Comparison of ENCODE assay signal across 25 mouse cellular contexts in genomic region chr5:67685906-67686305, GRCm38 (mm10).
"Had no signal": no experiment of that assay in that cellular context is flagged by ENCODE, and none has a peak within 500 bp of the region (broad histone marks: within the 10 kb centered on the region; RNA-seq: fewer than 3 reads in every experiment).

No protein-coding gene starts in this region.

- H3K9me3 ChIP-seq: embryonic facial prominence, embryonic 10.5 days; embryonic facial prominence, embryonic 12.5 days; embryonic facial prominence, embryonic 13.5 days; embryonic facial prominence, embryonic 15.5 days; forebrain, embryonic 10.5 days; forebrain, embryonic 12.5 days; forebrain, embryonic 13.5 days; forebrain, embryonic 15.5 days had no signal

- H3K27ac ChIP-seq: embryonic facial prominence, embryonic 10.5 days; embryonic facial prominence, embryonic 12.5 days; embryonic facial prominence, embryonic 13.5 days; embryonic facial prominence, embryonic 15.5 days; forebrain, embryonic 10.5 days; forebrain, embryonic 12.5 days; forebrain, embryonic 13.5 days; forebrain, embryonic 15.5 days; gastrocnemius, adult 2 months; heart, adult 2 months had no signal

- H3K36me3 ChIP-seq: embryonic facial prominence, embryonic 10.5 days; embryonic facial prominence, embryonic 12.5 days; embryonic facial prominence, embryonic 13.5 days; embryonic facial prominence, embryonic 15.5 days; forebrain, embryonic 15.5 days had no signal

- H3K4me3 ChIP-seq: embryonic facial prominence, embryonic 10.5 days; embryonic facial prominence, embryonic 12.5 days; embryonic facial prominence, embryonic 13.5 days; embryonic facial prominence, embryonic 15.5 days; erythroblast, embryonic 14.5 days; forebrain, embryonic 10.5 days; forebrain, embryonic 12.5 days; forebrain, embryonic 13.5 days; forebrain, embryonic 15.5 days; gastrocnemius, adult 2 months; heart, adult 2 months had no signal

- H3K27me3 ChIP-seq: embryonic facial prominence, embryonic 12.5 days; embryonic facial prominence, embryonic 15.5 days; forebrain, embryonic 12.5 days; forebrain, embryonic 13.5 days; forebrain, embryonic 15.5 days had no signal

- DNase-seq: cerebellum, adult 2 months; cerebellum, adult 8-10 months; cerebellum, adult 9-10 months; cerebellum, adult 9-11 months; cerebellum, postnatal 10 days; cerebellum, postnatal 14 days; cerebellum, postnatal 25 days; cerebellum, postnatal 36 days; embryo, embryonic 11 days; forebrain, postnatal 0 days; gastrocnemius, adult 2 months; gastrocnemius, postnatal 10 days; gastrocnemius, postnatal 14 days; gastrocnemius, postnatal 25 days; gastrocnemius, postnatal 36 days; heart, adult 2 months had no signal

- H3K4me1 ChIP-seq: embryonic facial prominence, embryonic 13.5 days; embryonic facial prominence, embryonic 15.5 days; forebrain, embryonic 10.5 days; forebrain, embryonic 12.5 days; forebrain, embryonic 13.5 days; forebrain, embryonic 15.5 days had no signal
